Mouse (Mus musculus) neural tube, embryonic 12.5 days (tissue): ENCODE data around the gene Edn2. TPM values are rescaled to one million over a fixed set of nuclear protein-coding genes. Genes with fewer than 3 reads are reported as not detected.

Experiments
- ATAC-seq: fragments of 200-750 bp; cut with Nextera tagmentation; 2 replicates; pipeline ENCODE4 v1.8.0; 2017; ENCODE audit warnings: low read depth, mild to moderate bottlenecking, moderate TSS enrichment, moderate library complexity; ENCODE audit not compliant: low FRiP score
- H3K27ac ChIP-seq: fragments of 300-500 bp; sonication (generic); 2 replicates; pipeline ENCODE4 v1.5.1; 2016
- H3K27me3 ChIP-seq: fragments of 300-500 bp; sonication (generic); replicated peaks from 2 replicates; pipeline ENCODE4 v1.6.1; 2016; ENCODE audit warnings: mild to moderate bottlenecking
- H3K36me3 ChIP-seq: fragments of 300-500 bp; sonication (generic); 2 replicates; pipeline ENCODE4 v1.6.1; 2016; ENCODE audit warnings: mild to moderate bottlenecking
- H3K4me1 ChIP-seq: fragments of 300-500 bp; sonication (generic); 2 replicates; pipeline ENCODE4 v1.6.1; 2016
- H3K4me2 ChIP-seq: fragments of 300-500 bp; sonication (generic); replicated peaks from 2 replicates; pipeline ENCODE4 v1.6.1; 2016; ENCODE audit warnings: mild to moderate bottlenecking
- H3K4me3 ChIP-seq: fragments of 300-500 bp; sonication (generic); 2 replicates; pipeline ENCODE4 v1.5.1; 2016
- H3K9ac ChIP-seq: fragments of 300-500 bp; sonication (generic); 2 replicates; pipeline ENCODE4 v1.6.1; 2016; ENCODE audit warnings: mild to moderate bottlenecking
- H3K9me3 ChIP-seq: fragments of 300-500 bp; sonication (generic); 2 replicates; pipeline ENCODE4 v1.6.1; 2016; ENCODE audit warnings: mild to moderate bottlenecking
- WGBS: fragments of 180-500 bp; shearing (Covaris S2); methylation state at CpG from one replicate; pipeline ENCODE4 v1.1.7; 2016; 5-methylcytosine and 5-hydroxymethylcytosine counted together
- polyA plus RNA-seq: library from polyadenylated mRNA; unstranded; fragments of >200 nt; fragmentation: Nextera tagmentation; extraction: Ambion mirVana; gene quantifications from 2 replicates; pipeline ENCODE4 v1.2.1, GENCODE M21; 2016

Gene Edn2
- polyA plus RNA-seq, 1 experiment from 2014 or later: not detected

GRCm38 (mm10) chr4:120141810-120142209 lies 19.2 kb upstream of the Edn2 start:
- ATAC-seq: no peak
- H3K9ac ChIP-seq: no peak overlapping the region

GRCm38 (mm10) chr4:120142905-120143304 lies 18.1 kb upstream of the Edn2 start:
- no peak overlapping the region for H3K27ac ChIP-seq
- H3K27me3 ChIP-seq: no peaks in the 10 kb centered on the region
- ATAC-seq: no peak
- 86% methylated on average over 9 of the region's 9 CpGs for WGBS
- H3K36me3 ChIP-seq: no peaks in the 10 kb centered on the region
- H3K9me3 ChIP-seq: no peaks in the 10 kb centered on the region
- H3K9ac ChIP-seq: no peak overlapping the region
- H3K4me2 ChIP-seq: no peak overlapping the region
- no peak overlapping the region for H3K4me3 ChIP-seq
- H3K4me1 ChIP-seq: no peaks in the 10 kb centered on the region

More at GRCm38 (mm10) chr4:120141810-120142209, 19.2 kb upstream of the Edn2 start:
- Histone ChIP-seq H3K4me3 (no peak overlapping the region), H3K27me3 (no peaks in the 10 kb centered on the region), H3K9me3 (no peaks in the 10 kb centered on the region), H3K27ac (no peak overlapping the region), H3K4me1 (no peaks in the 10 kb centered on the region), H3K4me2 (no peak overlapping the region), H3K36me3 (no peaks in the 10 kb centered on the region)
- 90% methylated on average over 1 of the region's 1 CpGs for WGBS

- H3K36me3 ChIP-seq: no peaks in the 10 kb centered on the region
- H3K27ac ChIP-seq: no peak overlapping the region
- no peak overlapping the region for H3K9ac ChIP-seq
- no peak for ATAC-seq
- H3K4me3 ChIP-seq: no peak overlapping the region
- H3K4me1 ChIP-seq: peaks cover 7% of the 10 kb centered on the region
- H3K27me3 ChIP-seq: 0 out of 2 replicates have a peak, but pooled peaks cover 3% of the 10 kb centered on the region
- H3K4me2 ChIP-seq: no peak overlapping the region
- H3K9me3 ChIP-seq: no peaks in the 10 kb centered on the region
- WGBS: 85% methylated on average over 5 of the region's 5 CpGs
Observed at GRCm38 (mm10) chr4:120144343-120144742, 16.7 kb upstream of the Edn2 start.

GRCm38 (mm10) chr4:120145931-120146330 lies 15.1 kb upstream of the Edn2 start:
- no peak overlapping the region for H3K27ac ChIP-seq
- no peak overlapping the region for H3K4me2 ChIP-seq
- H3K4me3 ChIP-seq: no peak overlapping the region
- H3K27me3 ChIP-seq: 0 out of 2 replicates have a peak, but pooled peaks cover 3% of the 10 kb centered on the region
- H3K9ac ChIP-seq: no peak overlapping the region
- no peaks in the 10 kb centered on the region for H3K36me3 ChIP-seq
- H3K4me1 ChIP-seq: peaks cover 7% of the 10 kb centered on the region
- WGBS: 81% methylated on average over 8 of the region's 8 CpGs
- no peaks in the 10 kb centered on the region for H3K9me3 ChIP-seq
- ATAC-seq: no peak

GRCm38 (mm10) chr4:120148291-120149141 lies 12.5 kb upstream of the Edn2 start:
- Histone ChIP-seq H3K4me2 (peak overlapping the region; percentile 61), H3K27ac (no peak overlapping the region)
- 6% methylated on average over 45 of the region's 45 CpGs for WGBS

GRCm38 (mm10) chr4:120149142-120149524 lies 11.9 kb upstream of the Edn2 start:
- ATAC-seq: 0 out of 2 replicates have a peak, but pooled peaks have one; percentile 42
- 30% methylated on average over 3 of the region's 3 CpGs for WGBS
- 0 out of 2 replicates have a peak overlapping the region, but pooled peaks have one; percentile 51 for H3K9ac ChIP-seq
- H3K4me2 ChIP-seq: peak overlapping the region; percentile 61
- H3K36me3 ChIP-seq: no peaks in the 10 kb centered on the region
- peaks cover 7% of the 10 kb centered on the region for H3K4me1 ChIP-seq
- H3K27ac ChIP-seq: no peak overlapping the region
- H3K9me3 ChIP-seq: no peaks in the 10 kb centered on the region
- no peak overlapping the region for H3K4me3 ChIP-seq
- 0 out of 2 replicates have a peak, but pooled peaks cover 3% of the 10 kb centered on the region for H3K27me3 ChIP-seq

More at GRCm38 (mm10) chr4:120148291-120149141, 12.5 kb upstream of the Edn2 start:
- Histone ChIP-seq H3K9ac (peak overlapping the region; percentile 51), H3K4me1 (peaks cover 7% of the 10 kb centered on the region), H3K4me3 (peak overlapping the region; percentile 7; the same call in 1 of the 2 replicates), H3K27me3 (0 out of 2 replicates have a peak, but pooled peaks cover 3% of the 10 kb centered on the region), H3K36me3 (no peaks in the 10 kb centered on the region), H3K9me3 (no peaks in the 10 kb centered on the region)
- ATAC-seq: peak; percentile 78

GRCm38 (mm10) chr4:120150345-120150920 lies 10.6 kb upstream of the Edn2 start:
- WGBS: 64% methylated on average over 6 of the region's 6 CpGs
- H3K4me2 ChIP-seq: no peak overlapping the region
- H3K4me3 ChIP-seq: no peak overlapping the region
- H3K9me3 ChIP-seq: no peaks in the 10 kb centered on the region
- ATAC-seq: no peak
- 0 out of 2 replicates have a peak, but pooled peaks cover 3% of the 10 kb centered on the region for H3K27me3 ChIP-seq
- no peak overlapping the region for H3K27ac ChIP-seq
- H3K4me1 ChIP-seq: peaks cover 7% of the 10 kb centered on the region
- H3K9ac ChIP-seq: no peak overlapping the region
- H3K36me3 ChIP-seq: no peaks in the 10 kb centered on the region

GRCm38 (mm10) chr4:120151906-120152305 lies 9.1 kb upstream of the Edn2 start:
- Histone ChIP-seq H3K9me3 (no peaks in the 10 kb centered on the region), H3K4me1 (peaks cover 7% of the 10 kb centered on the region), H3K36me3 (no peaks in the 10 kb centered on the region), H3K4me2 (no peak overlapping the region), H3K27ac (no peak overlapping the region), H3K27me3 (0 out of 2 replicates have a peak, but pooled peaks cover 3% of the 10 kb centered on the region), H3K4me3 (no peak overlapping the region), H3K9ac (no peak overlapping the region)
- ATAC-seq: no peak
- WGBS: 88% methylated on average over 6 of the region's 6 CpGs

GRCm38 (mm10) chr4:120152648-120153047 lies 8.4 kb upstream of the Edn2 start:
- WGBS: 59% methylated on average over 4 of the region's 4 CpGs
- H3K36me3 ChIP-seq: no peaks in the 10 kb centered on the region
- H3K4me2 ChIP-seq: no peak overlapping the region
- H3K9me3 ChIP-seq: no peaks in the 10 kb centered on the region
- no peak overlapping the region for H3K4me3 ChIP-seq
- peaks cover 7% of the 10 kb centered on the region for H3K4me1 ChIP-seq
- no peak for ATAC-seq
- no peak overlapping the region for H3K27ac ChIP-seq
- no peak overlapping the region for H3K9ac ChIP-seq
- 0 out of 2 replicates have a peak, but pooled peaks cover 3% of the 10 kb centered on the region for H3K27me3 ChIP-seq

- H3K27ac ChIP-seq: no peak overlapping the region
- no peak overlapping the region for H3K4me3 ChIP-seq
- ATAC-seq: no peak
- no peaks in the 10 kb centered on the region for H3K36me3 ChIP-seq
- no peak overlapping the region for H3K9ac ChIP-seq
- H3K4me2 ChIP-seq: no peak overlapping the region
- H3K27me3 ChIP-seq: 0 out of 2 replicates have a peak, but pooled peaks cover 3% of the 10 kb centered on the region
- WGBS: 87% methylated on average over 3 of the region's 3 CpGs
- H3K9me3 ChIP-seq: no peaks in the 10 kb centered on the region
- peaks cover 2% of the 10 kb centered on the region for H3K4me1 ChIP-seq
Observed at GRCm38 (mm10) chr4:120153736-120154135, 7.3 kb upstream of the Edn2 start.

GRCm38 (mm10) chr4:120158714-120159310 lies 2.2 kb upstream of the Edn2 start:
- no peak overlapping the region for H3K9ac ChIP-seq
- 55% methylated on average over 5 of the region's 5 CpGs for WGBS
- H3K27ac ChIP-seq: no peak overlapping the region

GRCm38 (mm10) chr4:120162586-120162985 lies 1.6 kb downstream of the Edn2 start:
- ATAC-seq: no peak
- Histone ChIP-seq H3K9ac (no peak overlapping the region), H3K4me1 (peaks cover 5% of the 10 kb centered on the region; the same call in 1 of the 2 replicates), H3K9me3 (no peaks in the 10 kb centered on the region), H3K4me3 (no peak overlapping the region), H3K27ac (no peak overlapping the region), H3K36me3 (no peaks in the 10 kb centered on the region), H3K27me3 (peaks cover 10% of the 10 kb centered on the region; the same call in 1 of the 2 replicates), H3K4me2 (no peak overlapping the region)
- WGBS: 92% methylated on average over 8 of the region's 8 CpGs

More at GRCm38 (mm10) chr4:120158714-120159310, 2.2 kb upstream of the Edn2 start:
- no peaks in the 10 kb centered on the region for H3K36me3 ChIP-seq
- no peak for ATAC-seq
- H3K9me3 ChIP-seq: no peaks in the 10 kb centered on the region
- peaks cover 10% of the 10 kb centered on the region; the same call in 1 of the 2 replicates for H3K27me3 ChIP-seq
- H3K4me2 ChIP-seq: no peak overlapping the region
- H3K4me1 ChIP-seq: peaks cover 5% of the 10 kb centered on the region; the same call in 1 of the 2 replicates
- H3K4me3 ChIP-seq: no peak overlapping the region
